Mouse (Mus musculus) hindbrain, embryonic 13.5 days (tissue): ENCODE measurements at regions not wholly inside any gene's neighbourhood (a gene's known extent, or its start where the extent isn't known, plus 50 kb on each side); places are given as distances from the start of the nearest gene placed in this dataset.

Experiments
- ATAC-seq: fragments of 200-750 bp; cut with Nextera tagmentation; 2 replicates; pipeline ENCODE4 v1.8.0; 2017; ENCODE audit warnings: moderate TSS enrichment; ENCODE audit not compliant: low FRiP score
- H3K27ac ChIP-seq: fragments of 300-500 bp; sonication (generic); 2 replicates; pipeline ENCODE4 v1.5.1; 2015; ENCODE audit warnings: inconsistent platforms, mild to moderate bottlenecking, moderate library complexity
- H3K27me3 ChIP-seq: fragments of 300-500 bp; sonication (generic); 2 replicates; pipeline ENCODE4 v1.6.1; 2015; ENCODE audit warnings: mild to moderate bottlenecking, inconsistent platforms
- H3K36me3 ChIP-seq: fragments of 300-500 bp; sonication (generic); 2 replicates; pipeline ENCODE4 v1.6.1; 2015; ENCODE audit warnings: mild to moderate bottlenecking, inconsistent platforms
- H3K4me1 ChIP-seq: fragments of 300-500 bp; sonication (generic); replicated peaks from 2 replicates; pipeline ENCODE4 v1.6.1; 2015; ENCODE audit warnings: inconsistent platforms
- H3K4me2 ChIP-seq: fragments of 300-500 bp; sonication (generic); 2 replicates; pipeline ENCODE4 v1.6.1; 2015; ENCODE audit warnings: inconsistent platforms, mild to moderate bottlenecking, moderate library complexity
- H3K4me3 ChIP-seq: fragments of 300-500 bp; sonication (generic); 2 replicates; pipeline ENCODE4 v1.5.1; 2015; ENCODE audit warnings: mild to moderate bottlenecking, inconsistent platforms
- H3K9ac ChIP-seq: fragments of 300-500 bp; sonication (generic); 2 replicates; pipeline ENCODE4 v1.6.1; 2015; ENCODE audit warnings: mild to moderate bottlenecking, inconsistent platforms
- H3K9me3 ChIP-seq: fragments of 300-500 bp; sonication (generic); 2 replicates; pipeline ENCODE4 v1.6.1; 2016; ENCODE audit warnings: inconsistent platforms
- WGBS: fragments of 180-500 bp; shearing (Covaris S2); methylation state at CpG from one replicate; pipeline ENCODE4 v1.1.7; 2015; 5-methylcytosine and 5-hydroxymethylcytosine counted together

DNA sequence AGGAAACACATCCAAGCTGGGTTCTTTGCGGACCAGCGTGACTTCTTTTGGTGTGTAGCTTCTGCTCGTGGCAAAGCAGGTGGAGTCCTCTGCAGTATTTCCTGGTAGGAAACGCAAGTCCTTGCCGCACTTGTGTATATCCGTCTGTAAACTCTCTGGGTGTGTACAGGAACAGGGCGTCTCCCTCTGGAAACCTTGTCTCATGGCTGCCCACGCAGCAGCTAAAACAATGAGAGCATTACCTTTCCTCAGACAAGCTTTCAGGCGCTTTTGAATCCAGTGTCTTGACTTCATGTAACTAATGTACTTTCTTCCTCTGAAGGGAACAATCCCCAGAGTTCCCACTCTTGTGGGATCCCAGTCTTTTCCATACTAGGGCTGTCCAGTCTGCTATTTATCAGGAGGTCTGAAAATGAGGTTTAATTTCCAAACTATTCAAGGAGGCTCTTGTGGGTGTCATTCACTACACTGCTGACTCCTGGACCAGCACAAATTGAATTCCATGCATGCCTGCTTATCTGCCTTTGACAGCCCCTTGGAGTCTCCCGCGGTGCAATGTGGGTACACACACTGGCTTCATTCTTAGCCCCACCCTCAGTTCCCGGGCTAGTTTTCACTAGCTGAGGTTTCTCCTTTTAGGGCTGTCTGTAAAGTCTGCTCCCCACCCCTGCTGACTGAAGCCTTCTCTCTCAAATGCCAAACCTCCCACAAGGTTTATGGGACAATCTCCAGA, 161.6 kb upstream of the Anxa10 start:
- H3K27ac ChIP-seq: no peak overlapping the region
- no peak overlapping the region for H3K9ac ChIP-seq
- no peak overlapping the region for H3K4me3 ChIP-seq
- 56% methylated on average over 12 of the region's 12 CpGs for WGBS
- no peaks in the 10 kb centered on the region for H3K27me3 ChIP-seq
- H3K9me3 ChIP-seq: no peaks in the 10 kb centered on the region
- H3K4me1 ChIP-seq: peaks cover 6% of the 10 kb centered on the region
- peak; percentile 90 for ATAC-seq
- H3K36me3 ChIP-seq: no peaks in the 10 kb centered on the region
- H3K4me2 ChIP-seq: peak overlapping the region; percentile 4; the same call in 1 of the 2 replicates

DNA sequence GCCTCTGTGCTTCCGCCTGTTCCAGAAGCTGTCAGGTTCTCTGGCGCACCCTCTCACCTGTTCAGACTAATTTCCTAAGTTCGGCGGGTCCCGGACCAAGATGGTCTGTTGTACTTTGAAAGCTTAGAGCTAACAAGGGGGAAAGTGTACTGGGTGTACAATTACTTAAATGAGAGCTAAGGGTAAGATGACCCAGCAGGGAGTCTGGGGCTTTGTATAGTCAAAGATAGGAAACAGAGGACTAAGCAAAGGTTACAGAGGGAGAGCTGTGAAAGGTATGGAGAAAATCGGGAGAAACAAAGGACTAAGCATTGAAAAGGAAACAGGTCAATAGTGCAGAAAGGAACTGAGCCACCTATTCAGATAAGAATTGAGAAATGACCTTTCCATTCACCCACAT, 127.6 kb upstream of the Anxa10 start:
- Histone ChIP-seq H3K27ac (no peak overlapping the region), H3K4me2 (no peak overlapping the region), H3K4me3 (no peak overlapping the region), H3K27me3 (no peaks in the 10 kb centered on the region), H3K9ac (no peak overlapping the region), H3K4me1 (0 out of 2 replicates have a peak, but pooled peaks cover 3% of the 10 kb centered on the region), H3K36me3 (no peaks in the 10 kb centered on the region), H3K9me3 (no peaks in the 10 kb centered on the region)
- WGBS: 64% methylated on average over 6 of the region's 6 CpGs
- ATAC-seq: no peak
